Mouse (Mus musculus) thymus, adult 2 months (tissue): ENCODE results near the gene Als2.

Experiments
- CTCF ChIP-seq: fragments of 200-500 bp; IDR thresholded peaks from 2 replicates; pipeline ENCODE4 v1.5.1; 2012; ENCODE audit warnings: mild to moderate bottlenecking, control low read depth, low read length, moderate library complexity, borderline replicate concordance; ENCODE audit not compliant: control insufficient read depth, poor library complexity, insufficient read depth; ENCODE audit errors: extremely low read depth
- POLR2A ChIP-seq: fragments of 200-500 bp; IDR thresholded peaks from 2 replicates; pipeline ENCODE4 v1.6.1; 2012; ENCODE audit warnings: mild to moderate bottlenecking, low read length, control low read depth, moderate library complexity; ENCODE audit not compliant: control insufficient read depth, poor library complexity, insufficient read depth; ENCODE audit errors: extremely low read depth

GRCm38 (mm10) chr1:59247602-59248001 lies 10.6 kb upstream of the Als2 start:
- TF ChIP-seq CTCF (no peak), POLR2A (no peak)
